Mouse (Mus musculus) embryonic fibroblast, embryonic 13.5 days (primary cell): Measurements from ENCODE around the gene Cdh13.

ENCODE experiments used
- CTCF ChIP-seq: IDR thresholded peaks from 2 replicates; pipeline ENCODE4 v1.5.1; 2011; ENCODE audit warnings: mild to moderate bottlenecking, control low read depth, low read length, moderate library complexity, borderline replicate concordance; ENCODE audit not compliant: insufficient read depth
- POLR2A ChIP-seq: IDR thresholded peaks from 2 replicates; pipeline ENCODE4 v1.6.1; 2011; ENCODE audit warnings: low read depth, mild to moderate bottlenecking, control low read depth, low read length, moderate library complexity

DNA sequence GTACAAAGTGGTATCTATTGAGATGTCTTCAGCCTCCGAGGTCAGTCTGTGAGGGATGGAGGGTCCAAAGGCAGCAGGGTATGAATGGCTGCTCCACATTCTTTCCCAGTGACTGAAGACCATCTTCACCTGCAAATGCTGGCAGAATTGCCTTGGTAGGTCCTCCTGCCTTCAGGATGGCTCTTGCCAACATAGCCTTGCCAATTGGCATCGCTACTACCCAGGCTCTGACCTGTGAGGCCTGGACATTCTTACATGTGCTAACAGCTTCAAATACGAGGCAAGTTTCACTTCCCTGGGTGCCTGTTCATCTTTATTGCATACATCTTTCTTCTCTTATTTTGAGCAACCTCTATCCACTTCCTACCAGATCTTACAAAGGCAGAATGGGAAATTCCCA lies 425.8 kb downstream of the Cdh13 start:
- TF ChIP-seq POLR2A (no peak), CTCF (no peak)
